Mouse (Mus musculus): ENCODE measurements around the gene Tmem266. TPM values are rescaled to one million over a fixed set of nuclear protein-coding genes. Genes with fewer than 3 reads are reported as not detected.

Tmem266 gene
- polyA plus RNA-seq, 1 experiment from 2014 or later, result 0.52 TPM

DNA sequence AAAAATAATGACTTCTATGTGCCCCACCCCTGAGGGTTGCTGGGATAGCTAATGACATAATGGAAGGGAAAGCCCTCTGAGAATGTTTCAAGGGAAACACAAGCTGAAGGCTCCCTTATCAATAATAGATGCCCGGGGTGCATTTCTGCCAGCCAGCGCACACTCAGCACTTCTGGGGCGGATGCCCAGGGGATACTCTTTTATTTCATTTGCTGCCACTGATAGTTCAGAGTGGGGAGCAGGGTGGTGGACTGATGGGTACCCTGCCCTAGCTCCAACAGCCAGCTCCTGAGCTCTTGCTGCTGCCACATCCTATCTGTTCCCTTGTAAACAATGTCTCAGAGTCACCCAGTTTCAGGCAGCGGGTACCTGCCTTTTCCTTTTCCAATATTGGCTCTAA is 120.8 kb downstream of the Tmem266 start:
- Histone ChIP-seq H3K36me3 (replicated peaks) (no peaks in the 10 kb centered on the region), H3K4me1 (0 out of 2 replicates have a peak, but pooled peaks cover 2% of the 10 kb centered on the region), H3K27me3 (replicated peaks; ENCODE audit: low read depth, poor library complexity, severe bottlenecking) (no peaks in the 10 kb centered on the region), H3K27ac (replicated peaks) (no peak overlapping the region), H3K9me3 (no peaks in the 10 kb centered on the region), H3K4me3 (no peak overlapping the region)
- WGBS, result 88% methylated on average over 4 of the region's 4 CpGs
- no peak for DNase-seq (ENCODE audit: low spot score)

DNA sequence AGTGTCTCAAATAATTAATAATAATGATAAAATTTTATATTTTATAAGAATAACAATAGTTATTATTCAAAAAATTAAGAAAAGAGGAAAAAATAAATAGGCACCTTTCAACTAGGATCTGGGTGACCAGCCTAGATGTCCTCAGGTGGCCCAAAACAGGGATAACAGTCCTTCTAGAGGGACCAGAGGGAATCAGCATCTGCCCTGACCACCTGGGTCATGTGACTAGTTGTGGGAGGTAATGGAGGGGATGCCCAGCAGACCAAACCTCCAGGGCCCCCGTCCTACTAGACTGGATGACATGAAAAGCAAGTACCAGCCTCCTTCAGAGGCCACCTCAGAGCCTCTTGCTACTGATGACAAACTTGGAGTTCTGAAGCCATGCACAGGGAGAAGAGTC is 122.4 kb downstream of the Tmem266 start:
- no peaks in the 10 kb centered on the region for H3K36me3 ChIP-seq (replicated peaks)
- no peak overlapping the region for H3K4me3 ChIP-seq
- H3K27ac ChIP-seq (replicated peaks), result no peak overlapping the region
- H3K27me3 ChIP-seq (replicated peaks; ENCODE audit: low read depth, poor library complexity, severe bottlenecking), result no peaks in the 10 kb centered on the region
- H3K4me1 ChIP-seq, result 0 out of 2 replicates have a peak, but pooled peaks cover 2% of the 10 kb centered on the region
- WGBS, result 76% methylated on average over 1 of the region's 1 CpGs
- DNase-seq (ENCODE audit: low spot score), result peak; percentile 3
- H3K9me3 ChIP-seq, result no peaks in the 10 kb centered on the region

DNA sequence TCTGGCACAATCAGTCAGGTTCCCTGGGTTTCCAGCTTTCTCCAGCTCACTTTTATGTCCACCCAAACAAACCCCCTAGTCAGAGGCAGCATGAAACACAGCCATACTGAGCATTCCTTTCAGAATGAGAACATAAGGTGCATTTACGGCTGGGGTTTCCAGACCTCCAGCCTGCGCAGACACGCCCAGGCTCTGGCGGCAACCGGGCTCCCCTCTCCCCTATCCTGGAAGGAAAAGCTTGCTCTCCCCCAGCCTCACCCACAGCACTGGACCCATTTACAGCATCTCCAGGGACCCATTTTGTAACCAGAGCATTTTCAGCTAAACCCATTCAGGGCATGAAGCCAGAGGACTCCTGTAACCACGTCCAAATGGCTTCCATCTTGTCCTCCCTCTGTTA is 123.3 kb downstream of the Tmem266 start:
- H3K4me3 ChIP-seq, result no peak overlapping the region
- WGBS, result 85% methylated on average over 6 of the region's 6 CpGs
- no peaks in the 10 kb centered on the region for H3K36me3 ChIP-seq (replicated peaks)
- 0 out of 2 replicates have a peak, but pooled peaks cover 2% of the 10 kb centered on the region for H3K4me1 ChIP-seq
- H3K27me3 ChIP-seq (replicated peaks; ENCODE audit: low read depth, poor library complexity, severe bottlenecking), result no peaks in the 10 kb centered on the region
- peak; percentile 8 for DNase-seq (ENCODE audit: low spot score)
- H3K9me3 ChIP-seq, result no peaks in the 10 kb centered on the region
- H3K27ac ChIP-seq (replicated peaks), result no peak overlapping the region

DNA sequence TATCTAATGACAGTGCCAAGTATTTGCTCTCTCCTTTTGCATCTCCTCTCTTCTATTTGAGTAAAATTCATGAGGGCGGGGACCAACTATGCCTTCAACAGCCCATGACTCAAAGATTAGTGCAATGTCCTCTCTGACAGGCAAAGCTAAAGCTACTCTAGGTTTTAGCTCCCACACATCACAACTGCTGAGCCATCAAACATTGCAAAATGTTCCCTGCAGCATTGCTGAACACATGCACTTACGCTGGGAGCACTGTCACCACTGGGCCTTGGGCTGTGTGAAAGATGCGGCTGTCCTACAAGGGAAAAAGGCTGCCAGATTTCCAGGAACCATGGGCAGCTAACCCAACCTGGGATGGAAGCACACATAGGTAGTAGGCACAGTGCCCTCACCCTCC is 124.7 kb downstream of the Tmem266 start:
- DNase-seq (ENCODE audit: low spot score), result no peak
- no peak overlapping the region for H3K4me3 ChIP-seq
- H3K27ac ChIP-seq (replicated peaks), result no peak overlapping the region
- 0 out of 2 replicates have a peak, but pooled peaks cover 2% of the 10 kb centered on the region for H3K4me1 ChIP-seq
- H3K9me3 ChIP-seq, result no peaks in the 10 kb centered on the region
- 91% methylated on average over 3 of the region's 3 CpGs for WGBS
- no peaks in the 10 kb centered on the region for H3K36me3 ChIP-seq (replicated peaks)
- H3K27me3 ChIP-seq (replicated peaks; ENCODE audit: low read depth, poor library complexity, severe bottlenecking), result no peaks in the 10 kb centered on the region

DNA sequence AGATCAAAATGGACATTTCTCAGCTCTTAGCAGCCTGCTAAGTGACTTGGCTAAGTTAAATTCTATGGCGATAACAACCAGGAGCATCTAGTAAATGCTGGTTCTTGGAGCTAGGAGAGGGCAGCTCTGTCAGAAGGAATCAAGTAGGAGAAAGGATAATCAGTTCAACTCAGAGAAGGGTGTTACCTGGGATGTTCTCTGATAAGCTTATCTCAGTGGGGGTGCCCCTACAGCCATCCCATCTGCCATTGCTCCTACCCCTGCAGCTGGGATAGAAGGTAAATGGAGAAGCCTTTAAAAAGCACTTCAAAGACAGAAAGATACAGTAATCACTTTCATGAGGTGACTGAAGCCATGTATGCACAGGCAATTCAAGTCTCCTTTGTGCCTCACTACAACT is 126.2 kb downstream of the Tmem266 start:
- Histone ChIP-seq H3K9me3 (no peaks in the 10 kb centered on the region), H3K4me1 (0 out of 2 replicates have a peak, but pooled peaks cover 2% of the 10 kb centered on the region), H3K27ac (replicated peaks) (no peak overlapping the region), H3K4me3 (no peak overlapping the region), H3K36me3 (replicated peaks) (no peaks in the 10 kb centered on the region), H3K27me3 (replicated peaks; ENCODE audit: low read depth, poor library complexity, severe bottlenecking) (no peaks in the 10 kb centered on the region)
- WGBS, result 93% methylated on average over 1 of the region's 1 CpGs
- DNase-seq (ENCODE audit: low spot score), result no peak

DNA sequence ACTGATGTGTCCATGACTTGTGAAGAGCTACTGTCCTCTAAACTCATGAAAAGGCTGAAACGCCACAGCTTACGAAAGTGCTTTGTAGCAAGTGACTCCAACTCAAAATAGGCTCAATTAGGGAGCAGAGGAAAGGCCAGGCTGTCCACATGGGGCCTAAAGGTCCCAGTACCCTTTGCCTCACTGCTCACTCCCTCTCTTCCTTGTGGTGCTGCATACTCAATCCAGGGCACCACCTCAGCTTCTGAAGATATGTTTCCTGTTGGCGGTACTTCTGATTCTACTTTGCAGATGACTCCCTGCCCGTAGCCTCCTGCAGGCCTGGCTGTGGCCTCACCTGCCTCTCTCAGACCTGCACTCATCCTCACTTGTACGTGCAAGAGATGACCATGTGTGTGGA is 126.7 kb downstream of the Tmem266 start:
- Histone ChIP-seq H3K9me3 (no peaks in the 10 kb centered on the region), H3K4me3 (no peak overlapping the region), H3K27me3 (replicated peaks; ENCODE audit: low read depth, poor library complexity, severe bottlenecking) (no peaks in the 10 kb centered on the region), H3K36me3 (replicated peaks) (no peaks in the 10 kb centered on the region), H3K27ac (replicated peaks) (no peak overlapping the region), H3K4me1 (0 out of 2 replicates have a peak, but pooled peaks cover 2% of the 10 kb centered on the region)
- no peak for DNase-seq (ENCODE audit: low spot score)
- 87% methylated on average over 5 of the region's 5 CpGs for WGBS

DNA sequence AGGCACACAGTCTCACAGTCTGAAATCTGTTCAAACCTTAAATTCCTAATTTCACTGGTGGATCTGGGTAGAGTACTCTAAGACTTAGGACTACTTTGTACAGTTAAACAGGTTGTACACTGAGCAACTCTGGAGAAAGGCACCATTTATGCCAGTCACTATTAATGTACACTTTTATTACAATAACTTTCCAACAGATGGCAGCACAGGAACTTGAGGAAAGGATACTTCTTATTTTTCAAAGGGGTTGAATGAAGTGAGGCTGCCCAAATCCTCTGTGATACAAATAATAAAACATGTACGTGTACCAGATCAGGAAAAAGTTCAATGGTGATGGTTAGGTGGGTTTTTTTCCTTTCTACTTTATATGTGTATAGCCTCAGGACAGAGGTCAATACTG is 141.7 kb downstream of the Tmem266 start:
- Histone ChIP-seq H3K4me1 (no peaks in the 10 kb centered on the region), H3K27ac (replicated peaks) (no peak overlapping the region), H3K9me3 (no peaks in the 10 kb centered on the region), H3K27me3 (replicated peaks; ENCODE audit: low read depth, poor library complexity, severe bottlenecking) (no peaks in the 10 kb centered on the region), H3K36me3 (replicated peaks) (0 out of 2 replicates have a peak, but pooled peaks cover 7% of the 10 kb centered on the region), H3K4me3 (no peak overlapping the region)
- 84% methylated on average over 1 of the region's 1 CpGs for WGBS
- no peak for DNase-seq (ENCODE audit: low spot score)

DNA sequence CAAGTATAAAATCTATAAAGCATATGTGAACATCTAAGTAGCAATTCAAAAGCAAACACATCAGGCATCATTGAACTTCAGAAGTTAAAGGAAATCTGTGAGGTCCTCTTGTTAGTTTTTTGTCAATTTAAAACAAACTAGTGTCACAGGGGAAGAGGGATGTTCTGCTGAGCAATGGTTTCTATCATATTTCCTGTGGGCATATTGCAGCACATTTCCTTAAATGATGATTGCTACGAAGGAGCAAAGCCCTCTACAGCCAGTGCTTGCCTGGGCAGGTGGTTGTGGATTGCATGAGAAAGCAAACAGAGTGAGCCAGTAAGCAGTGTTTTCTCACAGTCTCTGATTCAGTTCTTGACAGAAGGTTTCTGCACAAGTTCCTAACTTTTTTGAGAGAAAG is 149.4 kb downstream of the Tmem266 start:
- DNase-seq (ENCODE audit: low spot score), result no peak
- H3K36me3 ChIP-seq (replicated peaks), result peaks cover 12% of the 10 kb centered on the region
- WGBS, result 81% methylated on average over 1 of the region's 1 CpGs
- no peaks in the 10 kb centered on the region for H3K9me3 ChIP-seq
- no peaks in the 10 kb centered on the region for H3K4me1 ChIP-seq
- H3K4me3 ChIP-seq, result no peak overlapping the region
- H3K27me3 ChIP-seq (replicated peaks; ENCODE audit: low read depth, poor library complexity, severe bottlenecking), result no peaks in the 10 kb centered on the region
- no peak overlapping the region for H3K27ac ChIP-seq (replicated peaks)

DNA sequence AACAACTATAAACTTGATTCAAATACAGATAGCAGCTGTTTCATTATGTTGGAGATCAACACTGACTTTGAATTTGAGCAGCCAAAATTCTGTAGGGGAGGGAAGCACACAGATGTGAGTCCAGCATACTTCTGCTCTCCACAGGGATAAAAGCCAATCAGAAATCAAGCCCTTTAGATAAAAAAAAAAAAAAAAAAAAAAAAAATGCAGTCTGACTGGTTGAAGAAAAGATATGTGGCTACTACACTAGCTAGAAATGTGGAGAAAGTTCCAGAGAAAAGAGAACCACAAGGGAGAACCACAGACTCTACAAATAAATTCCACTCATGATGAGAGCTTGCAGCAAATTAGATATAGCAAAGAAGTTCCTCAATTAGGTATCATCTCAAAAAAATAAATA is 152.0 kb downstream of the Tmem266 start:
- H3K4me3 ChIP-seq, result no peak overlapping the region
- no peaks in the 10 kb centered on the region for H3K9me3 ChIP-seq
- H3K36me3 ChIP-seq (replicated peaks), result peaks cover 22% of the 10 kb centered on the region
- H3K4me1 ChIP-seq, result no peaks in the 10 kb centered on the region
- no peaks in the 10 kb centered on the region for H3K27me3 ChIP-seq (replicated peaks; ENCODE audit: low read depth, poor library complexity, severe bottlenecking)
- no peak overlapping the region for H3K27ac ChIP-seq (replicated peaks)
- no peak for DNase-seq (ENCODE audit: low spot score)

DNA sequence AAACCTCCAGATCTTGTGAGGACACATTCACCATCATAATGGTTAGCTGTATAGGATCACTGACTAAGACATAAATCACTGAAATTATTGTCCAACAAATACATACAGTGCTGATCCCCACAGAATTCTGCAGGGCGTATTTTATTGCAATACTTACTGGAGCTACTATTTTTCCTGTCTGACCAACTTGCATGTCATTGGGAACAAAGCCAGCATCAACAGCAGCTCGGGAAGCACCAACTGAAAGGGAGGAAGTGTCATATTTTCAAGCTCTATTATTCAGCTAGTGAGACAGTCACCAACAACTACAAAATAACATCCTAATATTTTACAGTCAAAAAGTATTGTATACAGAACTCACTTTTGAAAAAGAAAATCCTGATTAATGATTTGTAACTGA is 155.4 kb downstream of the Tmem266 start:
- no peak overlapping the region for H3K4me3 ChIP-seq
- DNase-seq (ENCODE audit: low spot score), result no peak
- H3K27ac ChIP-seq (replicated peaks), result no peak overlapping the region
- H3K36me3 ChIP-seq (replicated peaks), result peaks cover 37% of the 10 kb centered on the region
- no peaks in the 10 kb centered on the region for H3K9me3 ChIP-seq
- 84% methylated on average over 2 of the region's 2 CpGs for WGBS
- no peaks in the 10 kb centered on the region for H3K4me1 ChIP-seq
- no peaks in the 10 kb centered on the region for H3K27me3 ChIP-seq (replicated peaks; ENCODE audit: low read depth, poor library complexity, severe bottlenecking)

Other genes starting within 250 kb of the Tmem266 start
- gene Ube2q2, start 178.1 kb upstream of the Tmem266 start, polyA plus RNA-seq (2016; fragmentation: Nextera tagmentation; extraction: Ambion mirVana), result 37.7 and 42.2 TPM in 2 replicates
- 74.2 and 75.5 TPM in 2 replicates for gene Fbxo22, start 118.0 kb upstream of the Tmem266 start, polyA plus RNA-seq (2016; fragmentation: Nextera tagmentation; extraction: Ambion mirVana)
- gene Nrg4, start 69 bp upstream of the Tmem266 start, polyA plus RNA-seq (2016; fragmentation: Nextera tagmentation; extraction: Ambion mirVana), result 1.4 and 1.6 TPM in 2 replicates
- gene Etfa, start 185.3 kb downstream of the Tmem266 start, polyA plus RNA-seq (2016; fragmentation: Nextera tagmentation; extraction: Ambion mirVana), result 156 and 159 TPM in 2 replicates
- 18.7 and 20.4 TPM in 2 replicates for gene Isl2, start 211.8 kb downstream of the Tmem266 start, polyA plus RNA-seq (2016; fragmentation: Nextera tagmentation; extraction: Ambion mirVana)